Mouse (Mus musculus): ENCODE results near the gene Adm.
"Not testable (repeated sequence)": the region's sequence is repeated elsewhere in the genome, so short reads cannot be mapped to it uniquely, and the experiment has no call there.

Gene Adm

GRCm38 (mm10) chr7:110627486-110628272 is at the start of gene Adm:
TSS of gene Adm (plus strand) at chr7:110627661.
- peak; percentile 66 for DNase-seq (ENCODE audit: low spot score)

DNA sequence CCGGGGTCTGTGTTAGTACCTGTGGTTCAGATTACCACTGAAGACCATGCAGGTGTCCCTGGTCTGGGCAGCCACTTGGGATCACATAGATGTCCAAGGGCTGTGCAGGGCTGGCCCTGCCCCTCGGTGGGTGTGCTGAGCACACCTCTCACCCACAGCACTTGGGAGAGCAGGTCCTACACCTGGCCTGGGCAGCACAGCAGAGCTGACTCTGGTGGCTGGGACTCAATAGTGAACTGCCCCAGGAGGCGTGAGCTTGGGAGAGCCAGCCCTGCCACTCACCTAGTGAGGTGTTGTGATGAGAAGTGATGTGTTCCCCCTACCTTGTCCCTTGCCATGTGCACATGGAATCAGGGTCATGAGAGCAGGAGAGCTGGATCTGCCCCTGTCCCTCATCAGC is 43.8 kb upstream of the Adm start:
- no peak for DNase-seq (ENCODE audit: low spot score)

DNA sequence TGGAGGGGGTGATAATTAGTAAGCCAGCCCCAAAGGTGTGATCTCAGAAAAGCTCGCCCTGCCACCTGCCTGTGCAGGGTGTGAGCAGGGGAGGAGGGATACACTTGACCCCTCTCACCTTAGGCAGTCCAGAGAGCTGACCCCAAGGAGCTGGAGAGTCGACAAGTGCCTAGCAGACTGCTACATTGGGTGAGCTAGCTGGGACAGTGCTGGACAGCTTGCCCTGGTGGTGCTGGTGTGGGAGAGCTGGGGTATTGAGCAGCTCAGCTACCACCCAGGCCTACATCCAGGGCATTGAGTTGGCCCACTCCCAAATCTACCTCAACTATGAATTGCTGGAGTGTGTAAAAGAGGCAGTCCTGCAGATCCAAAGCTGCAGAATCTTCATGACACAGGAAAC is 43.3 kb upstream of the Adm start:
- no peak for DNase-seq (ENCODE audit: low spot score)

GRCm38 (mm10) chr7:110585250-110585649 is 42.2 kb upstream of the Adm start:
- no peak for DNase-seq (ENCODE audit: low spot score)

DNA sequence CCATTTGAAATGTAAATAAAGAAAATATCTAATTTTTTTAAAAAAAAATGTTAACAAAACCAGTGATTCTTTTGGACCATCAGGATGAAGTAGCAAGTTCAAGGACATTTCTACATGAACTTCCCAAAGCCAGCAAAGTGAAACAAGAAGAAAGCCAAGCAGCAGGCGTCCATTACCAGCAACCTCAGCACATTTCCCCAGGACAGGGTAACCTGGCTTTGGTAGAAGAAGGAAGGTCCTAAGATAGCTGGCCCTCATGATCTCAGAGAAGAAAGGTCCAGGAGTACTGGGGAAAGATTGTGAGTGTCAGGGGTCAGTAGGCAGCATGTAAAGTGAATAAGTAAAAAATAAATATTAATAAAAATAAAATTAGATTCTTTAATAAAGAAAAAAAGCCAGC is 39.7 kb upstream of the Adm start:
- no peak for DNase-seq (ENCODE audit: low spot score)

DNA sequence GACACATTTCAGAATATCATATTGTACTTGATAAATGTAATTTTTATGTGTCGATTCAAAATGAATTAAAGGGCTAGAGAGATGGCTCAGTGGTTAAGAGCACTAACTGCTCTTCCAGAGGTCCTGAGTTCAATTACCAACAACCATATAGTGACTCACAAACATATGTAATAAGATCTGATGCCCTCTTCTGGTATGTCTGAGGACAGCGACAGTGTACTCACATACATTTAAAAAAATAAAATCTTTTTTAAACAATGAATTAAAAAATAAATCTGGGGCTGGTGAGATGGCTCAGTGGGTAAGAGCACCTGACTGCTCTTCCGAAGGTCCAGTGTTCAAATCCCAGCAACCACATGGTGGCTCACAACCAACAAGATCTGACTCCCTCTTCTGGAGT is 33.5 kb upstream of the Adm start:
- not testable (repeated sequence) for DNase-seq (ENCODE audit: low spot score)

DNA sequence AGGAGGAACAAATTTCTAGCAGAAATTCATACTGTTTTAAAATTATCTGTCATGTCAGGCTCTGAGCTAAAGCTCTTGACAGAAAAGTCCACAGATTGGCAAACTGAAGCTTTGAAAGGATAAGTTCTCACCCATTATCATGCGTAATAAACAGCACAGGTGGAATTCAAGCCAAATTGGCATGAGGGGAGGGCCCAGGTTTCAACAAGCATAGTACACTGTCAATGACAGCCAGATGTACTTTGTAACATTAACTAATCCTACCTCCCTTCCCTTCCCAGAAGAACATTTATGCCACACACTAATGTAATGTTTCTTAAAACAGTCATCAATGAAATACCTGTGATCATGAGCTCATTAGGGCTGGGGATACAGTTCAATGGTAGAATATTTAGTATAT is 30.3 kb upstream of the Adm start:
- no peak for DNase-seq (ENCODE audit: low spot score)

GRCm38 (mm10) chr7:110605476-110605875 is 22.0 kb upstream of the Adm start:
- no peak for DNase-seq (ENCODE audit: low spot score)

DNA sequence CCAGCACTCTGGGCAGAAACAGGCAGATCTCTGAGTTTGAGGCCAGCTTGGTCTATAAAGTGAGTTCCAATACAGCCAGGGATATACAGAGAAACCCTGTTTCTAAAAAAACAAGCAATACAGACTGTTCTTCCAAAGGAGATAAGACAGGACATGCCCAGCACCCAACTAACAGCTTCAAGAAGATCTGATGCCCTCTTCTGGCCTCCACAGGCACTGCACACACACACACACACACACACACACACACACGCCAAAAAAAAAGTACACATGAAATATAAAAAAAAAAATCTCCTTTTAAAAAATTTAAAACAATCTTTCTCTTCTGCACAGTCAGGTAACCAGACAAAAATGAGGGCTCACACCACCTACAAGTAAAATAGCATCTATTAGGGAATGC is 20.6 kb upstream of the Adm start:
- no peak for DNase-seq (ENCODE audit: low spot score)

GRCm38 (mm10) chr7:110613381-110614132 is 13.9 kb upstream of the Adm start:
- DNase-seq (ENCODE audit: low spot score): no peak

GRCm38 (mm10) chr7:110614133-110615063 is 13.1 kb upstream of the Adm start, which contains the start of gene Sbf2:
TSS of gene Sbf2 (minus strand) at chr7:110614922.
- DNase-seq (ENCODE audit: low spot score): peak; percentile 78

- peak; percentile 75 for DNase-seq (ENCODE audit: low spot score)
Observed at GRCm38 (mm10) chr7:110615151-110615631, 12.3 kb upstream of the Adm start.

GRCm38 (mm10) chr7:110615792-110616191 is 11.7 kb upstream of the Adm start:
- no peak for DNase-seq (ENCODE audit: low spot score)

DNA sequence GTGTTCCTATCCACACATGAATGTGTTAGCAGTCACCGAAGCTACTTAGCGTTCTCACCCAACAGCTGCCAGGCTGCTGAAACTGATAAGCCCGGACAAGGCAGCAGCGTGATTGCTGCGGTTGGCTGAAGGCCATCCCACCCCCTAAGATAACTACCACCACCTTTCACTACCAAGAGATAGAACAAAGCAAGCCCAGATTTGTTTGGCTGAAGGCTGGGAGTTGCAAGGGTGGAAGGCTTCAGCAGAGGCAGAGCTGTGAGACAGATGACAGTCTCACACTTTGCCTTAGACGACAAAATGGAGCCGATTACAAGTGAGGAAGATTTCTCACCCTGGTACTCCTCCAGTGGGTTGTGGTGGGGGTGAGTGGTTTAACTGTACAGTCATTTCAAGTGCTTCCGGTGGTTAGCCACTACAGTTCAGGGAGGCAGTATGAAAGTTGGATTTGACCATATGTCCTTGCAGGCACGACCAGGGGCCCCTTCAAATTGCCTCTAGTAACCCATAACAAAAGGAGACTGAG is 8.3 kb upstream of the Adm start:
- no peak for DNase-seq (ENCODE audit: low spot score)

GRCm38 (mm10) chr7:110624067-110624466 is 3.4 kb upstream of the Adm start:
- DNase-seq (ENCODE audit: low spot score): no peak

DNA sequence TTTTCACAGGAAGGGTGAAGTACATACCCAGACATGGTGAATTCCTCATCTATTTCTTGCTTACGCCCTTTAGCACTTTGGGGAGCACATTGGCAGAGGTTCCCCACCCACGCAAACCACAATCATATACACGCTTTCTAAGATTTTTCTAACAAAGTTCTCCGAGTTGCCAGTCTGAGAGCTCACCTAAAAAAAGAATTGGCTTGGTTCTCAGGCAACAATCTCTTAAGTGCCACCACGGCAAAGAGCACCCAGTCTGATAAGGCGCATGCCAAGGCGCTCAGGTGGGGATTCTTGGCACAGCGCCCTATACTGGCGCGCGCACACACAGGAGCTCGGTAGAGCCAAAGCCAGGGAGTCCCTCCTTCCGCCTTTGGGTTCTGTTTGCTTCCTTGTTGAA is 2.5 kb upstream of the Adm start:
- DNase-seq (ENCODE audit: low spot score): no peak

GRCm38 (mm10) chr7:110625489-110625888 is 2.0 kb upstream of the Adm start:
- no peak for DNase-seq (ENCODE audit: low spot score)

- no peak for DNase-seq (ENCODE audit: low spot score)
Observed at GRCm38 (mm10) chr7:110626186-110627098, 1.0 kb upstream of the Adm start.

GRCm38 (mm10) chr7:110627099-110627482 is 370 bp upstream of the Adm start:
- DNase-seq (ENCODE audit: low spot score): no peak

GRCm38 (mm10) chr7:110628273-110628600 is 776 bp downstream of the Adm start:
- DNase-seq (ENCODE audit: low spot score): no peak
